Mouse (Mus musculus): ENCODE measurements around the gene Acer3.

Gene Acer3

DNA sequence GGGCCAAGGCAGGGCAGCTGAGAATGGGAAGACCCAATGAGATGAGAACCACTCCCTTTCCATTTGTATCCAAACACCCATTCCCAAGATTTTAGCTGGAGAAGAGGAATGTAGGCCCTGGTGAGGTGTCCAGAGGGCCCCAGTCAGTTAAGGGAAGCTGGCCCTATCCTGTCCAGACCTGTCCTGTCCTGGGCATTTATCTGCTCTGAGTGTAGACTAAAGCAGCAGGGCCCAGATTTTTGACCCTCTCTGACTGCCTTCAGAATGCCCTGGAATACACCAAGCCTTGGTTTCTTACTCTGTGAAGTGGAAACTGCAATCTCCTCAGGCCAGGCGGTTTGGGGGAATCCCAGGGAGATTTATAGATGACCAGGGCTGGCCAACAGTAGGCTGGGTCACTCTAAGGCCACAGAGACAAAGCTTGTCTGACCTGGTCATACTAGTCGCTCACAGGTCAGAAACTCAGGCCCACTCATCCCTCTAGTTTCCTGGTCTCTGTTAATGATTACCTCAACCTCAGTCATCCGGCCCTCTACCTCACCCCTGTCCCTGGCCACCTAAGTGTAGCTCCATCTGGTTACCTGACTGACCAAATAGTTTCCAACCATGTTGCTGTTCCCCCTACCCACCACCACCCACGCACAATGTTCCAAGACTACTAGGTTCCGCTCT is 142.3 kb downstream of the Acer3 start:
- no peak for DNase-seq (ENCODE audit: low spot score in 2 of 2)

DNA sequence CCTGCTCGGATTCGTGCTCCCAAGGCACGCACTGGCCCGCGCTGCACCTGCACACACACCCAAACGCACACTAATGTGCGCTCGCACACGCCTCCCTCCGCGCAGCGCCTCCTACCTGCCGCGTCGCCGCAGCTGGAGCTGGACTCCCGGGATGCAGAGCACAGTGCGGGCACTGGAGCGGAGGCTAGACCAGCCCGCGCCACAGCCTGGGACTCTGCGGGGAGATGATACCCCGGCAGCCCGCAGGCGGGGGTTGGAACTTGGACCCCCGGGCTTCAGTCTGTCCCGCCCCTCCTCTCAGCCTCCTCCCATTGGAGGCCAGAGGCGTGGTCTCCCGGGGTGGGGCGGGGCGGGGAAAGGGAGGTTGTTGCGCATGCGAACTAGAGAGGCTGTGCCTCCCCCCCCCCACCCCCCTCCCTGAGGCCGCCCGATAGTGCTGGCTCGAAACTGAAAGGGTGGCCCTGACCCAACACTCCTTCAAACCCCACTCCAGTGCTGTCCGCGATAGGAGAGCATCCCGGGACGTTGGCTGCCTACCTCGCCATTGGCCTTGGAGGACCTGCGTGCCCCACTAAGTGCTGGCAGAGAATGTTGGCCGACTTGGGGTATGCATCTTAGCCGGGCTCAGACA is 143.0 kb downstream of the Acer3 start, which contains the start of gene Capn5:
Gene Capn5 (minus strand): TSS at position 346 of the 631 bp plus-strand sequence.
- DNase-seq (ENCODE audit: low spot score in 2 of 2): peak; percentile 61 to 71

DNA sequence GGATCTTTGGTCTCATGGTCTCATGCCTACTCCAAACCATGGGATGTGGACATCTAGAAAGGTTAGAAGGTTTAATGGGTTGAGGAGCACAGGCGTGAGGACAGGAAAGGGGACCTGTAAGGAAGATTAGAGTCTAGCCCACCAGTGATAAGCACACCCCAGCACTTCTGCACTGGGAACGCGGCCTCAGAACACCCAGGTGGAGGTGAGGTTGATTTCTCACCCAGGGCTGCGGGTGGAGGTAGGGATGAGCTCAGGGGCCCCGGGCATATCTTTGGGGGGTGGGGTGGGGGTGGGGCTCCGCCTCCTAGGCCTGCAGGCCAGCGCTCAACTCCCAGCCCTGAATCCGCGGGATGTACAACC is 143.5 kb downstream of the Acer3 start:
- DNase-seq (ENCODE audit: low spot score in 2 of 2): no peak

DNA sequence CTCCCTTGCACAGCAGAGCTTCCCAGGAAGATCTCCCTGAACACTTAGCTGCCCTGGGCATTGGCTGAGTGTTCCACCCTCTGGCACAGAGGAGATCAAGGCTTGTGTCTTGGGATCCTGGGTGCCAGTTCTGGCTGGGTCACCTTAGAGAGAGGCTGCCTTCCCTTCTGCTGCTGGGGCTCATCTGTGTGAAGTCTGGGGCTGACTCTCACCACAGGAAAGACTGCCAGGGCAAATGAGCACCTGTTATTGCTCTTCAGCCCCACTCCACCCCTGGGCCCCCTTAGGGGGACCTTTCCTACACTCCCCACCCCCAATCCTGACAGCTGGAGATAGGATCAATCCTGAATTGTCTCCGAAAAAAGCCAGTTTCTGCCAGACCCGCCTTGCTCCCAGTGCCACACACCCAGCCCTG is 143.9 kb downstream of the Acer3 start:
- DNase-seq (ENCODE audit: low spot score in 2 of 2): no peak

DNA sequence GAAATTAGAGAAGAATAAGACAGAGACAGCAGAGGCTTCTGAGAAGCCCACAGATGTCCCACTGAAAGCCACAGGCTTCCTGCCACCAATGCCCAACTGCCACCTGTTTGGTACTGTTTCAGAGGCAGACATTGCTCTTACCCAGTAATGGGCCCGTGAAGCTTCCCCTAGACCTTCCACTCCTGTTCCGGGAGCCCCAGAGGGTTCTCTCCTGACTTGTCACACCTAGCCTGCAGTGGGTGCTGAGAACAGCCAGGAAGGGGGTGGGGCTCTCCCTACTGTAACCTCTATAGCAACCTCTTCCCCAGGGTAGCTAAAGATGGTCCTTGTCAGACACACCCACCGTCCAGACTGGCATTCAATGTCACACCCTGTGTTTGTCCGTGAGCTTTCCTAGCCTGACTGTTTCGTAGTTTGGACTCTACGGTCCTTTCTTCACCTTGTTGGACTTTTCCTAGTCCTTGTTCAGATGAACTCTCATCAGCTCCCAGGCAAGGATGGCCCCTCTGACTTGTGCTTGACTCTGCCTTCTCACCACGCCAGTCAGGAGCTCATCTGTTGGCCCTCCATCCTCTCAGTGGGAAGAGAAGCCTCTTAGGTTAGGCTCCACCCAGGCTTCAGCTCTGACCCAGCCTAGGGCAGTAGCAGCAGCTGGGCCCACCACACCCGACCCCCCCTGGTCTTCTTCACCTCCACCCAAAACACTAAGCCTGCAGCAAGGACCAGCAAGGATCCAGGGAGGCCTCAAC is 144.5 kb downstream of the Acer3 start:
- DNase-seq (ENCODE audit: low spot score in 2 of 2): no peak

DNA sequence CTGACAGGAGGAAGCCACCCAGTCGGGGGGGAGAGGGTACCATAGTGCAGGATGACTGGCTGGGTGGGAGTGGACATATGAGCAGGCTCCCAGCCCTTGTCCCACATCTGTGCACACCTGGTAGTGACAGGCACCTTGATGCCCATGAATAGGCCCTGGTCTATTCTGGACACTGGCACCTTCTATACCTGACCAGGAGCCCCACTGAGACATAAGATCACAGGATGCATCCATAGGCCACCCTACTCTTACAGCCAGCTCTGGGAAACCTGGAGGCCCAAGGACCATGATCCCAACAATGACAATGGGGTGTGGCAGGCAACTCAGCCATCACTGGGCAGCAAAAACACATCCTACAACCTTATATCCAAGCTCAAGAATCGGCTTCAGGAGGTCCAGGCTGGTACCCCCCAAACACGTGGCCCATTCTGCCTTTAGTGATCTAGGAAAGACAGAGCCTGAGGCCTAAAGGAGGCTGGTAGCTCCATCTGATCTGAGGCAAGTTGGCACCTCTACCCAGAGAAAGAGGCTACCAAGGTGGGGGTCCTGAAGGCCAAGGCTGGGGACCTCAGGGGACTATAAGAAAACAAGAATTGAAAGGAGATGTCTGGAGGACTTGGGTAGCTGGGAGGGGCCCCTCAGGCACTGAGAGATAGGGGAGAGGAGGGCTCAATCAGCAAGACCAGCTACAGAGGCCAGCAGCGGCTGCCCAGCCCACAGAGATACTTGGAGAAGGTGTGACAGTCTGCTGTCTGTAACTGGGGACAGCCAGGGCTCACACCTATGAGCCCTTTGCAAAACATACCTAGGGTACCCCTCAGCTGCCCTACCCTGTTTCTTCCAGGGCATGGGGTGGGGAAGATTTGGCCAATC is 145.9 kb downstream of the Acer3 start:
- no peak for DNase-seq (ENCODE audit: low spot score in 2 of 2)

DNA sequence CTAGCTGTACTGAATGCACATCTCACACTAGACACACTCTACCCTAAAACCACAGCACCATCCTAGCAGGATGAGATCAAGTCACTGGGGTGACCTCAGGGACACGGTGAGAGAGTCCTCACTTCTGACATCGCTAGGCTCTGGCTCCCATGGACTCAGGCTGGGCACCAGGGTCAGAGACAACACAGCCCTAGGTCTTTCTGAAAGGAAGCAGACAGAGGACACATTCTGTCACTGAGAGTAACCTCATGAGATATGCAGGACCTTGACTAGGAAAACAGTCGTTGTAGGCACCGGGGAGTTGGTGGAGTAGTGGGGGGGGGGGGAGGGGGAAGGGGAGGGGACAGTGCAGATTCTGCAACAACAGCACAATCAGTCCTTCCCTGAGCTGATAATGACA is 147.6 kb downstream of the Acer3 start:
- DNase-seq (ENCODE audit: low spot score in 2 of 2): no peak

DNA sequence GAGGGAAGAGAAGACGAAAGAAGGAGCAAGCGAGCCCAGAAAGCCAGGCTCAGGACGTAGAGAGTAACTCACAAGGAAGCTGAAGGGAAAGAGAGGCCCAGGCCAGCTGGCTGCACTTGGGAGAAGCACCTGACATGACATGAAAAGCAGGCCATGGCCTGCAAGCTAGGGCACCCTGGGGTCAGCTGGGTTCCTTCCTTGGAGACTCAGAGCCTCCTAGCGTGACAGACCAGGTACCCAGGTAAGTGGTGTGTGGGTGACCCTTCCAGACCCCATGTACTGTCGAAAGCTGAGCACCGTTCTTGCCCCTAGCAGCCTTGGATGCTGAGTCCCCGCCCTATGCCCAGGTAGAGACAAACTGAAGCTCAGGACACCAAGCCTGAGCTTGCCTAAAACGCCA is 148.3 kb downstream of the Acer3 start:
- no peak for DNase-seq (ENCODE audit: low spot score in 2 of 2)

DNA sequence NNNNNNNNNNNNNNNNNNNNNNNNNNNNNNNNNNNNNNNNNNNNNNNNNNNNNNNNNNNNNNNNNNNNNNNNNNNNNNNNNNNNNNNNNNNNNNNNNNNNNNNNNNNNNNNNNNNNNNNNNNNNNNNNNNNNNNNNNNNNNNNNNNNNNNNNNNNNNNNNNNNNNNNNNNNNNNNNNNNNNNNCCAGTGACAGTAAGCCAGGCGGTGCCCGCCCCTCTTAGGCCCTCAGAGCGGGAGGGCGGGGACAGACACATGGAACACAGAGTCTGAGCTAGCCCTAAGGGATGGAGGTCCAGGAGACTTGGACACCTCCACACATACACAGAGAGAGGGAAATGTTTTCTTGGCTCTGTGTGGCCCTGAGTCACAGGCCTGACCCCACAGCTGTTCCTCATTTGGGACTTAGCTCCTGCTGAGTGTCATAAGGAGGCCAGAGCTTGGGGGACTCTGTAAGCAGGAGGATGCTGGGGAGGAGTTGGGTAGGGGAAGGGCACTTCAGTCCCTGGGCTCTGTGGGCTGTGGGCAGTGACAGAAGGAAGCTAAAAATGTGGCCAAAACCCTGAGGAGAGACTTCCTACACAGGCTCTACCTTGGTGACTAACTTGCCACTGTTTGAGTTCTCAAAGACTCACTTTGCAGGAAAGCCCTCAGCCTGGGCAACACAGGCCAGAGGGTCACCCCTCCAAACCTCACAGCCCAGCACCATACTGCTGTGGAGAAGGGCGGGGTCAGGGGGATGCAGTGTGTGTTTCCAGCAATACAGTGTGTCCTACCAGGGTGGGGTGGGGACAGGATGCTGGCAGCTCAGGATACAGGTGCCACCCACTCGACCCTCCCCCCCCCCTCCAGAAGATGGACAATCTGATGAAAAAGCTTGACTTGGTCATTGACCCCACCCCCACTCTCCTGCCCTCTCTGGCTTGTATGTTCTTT is 149.6 kb downstream of the Acer3 start:
- no peak for DNase-seq (ENCODE audit: low spot score in 2 of 2)

DNA sequence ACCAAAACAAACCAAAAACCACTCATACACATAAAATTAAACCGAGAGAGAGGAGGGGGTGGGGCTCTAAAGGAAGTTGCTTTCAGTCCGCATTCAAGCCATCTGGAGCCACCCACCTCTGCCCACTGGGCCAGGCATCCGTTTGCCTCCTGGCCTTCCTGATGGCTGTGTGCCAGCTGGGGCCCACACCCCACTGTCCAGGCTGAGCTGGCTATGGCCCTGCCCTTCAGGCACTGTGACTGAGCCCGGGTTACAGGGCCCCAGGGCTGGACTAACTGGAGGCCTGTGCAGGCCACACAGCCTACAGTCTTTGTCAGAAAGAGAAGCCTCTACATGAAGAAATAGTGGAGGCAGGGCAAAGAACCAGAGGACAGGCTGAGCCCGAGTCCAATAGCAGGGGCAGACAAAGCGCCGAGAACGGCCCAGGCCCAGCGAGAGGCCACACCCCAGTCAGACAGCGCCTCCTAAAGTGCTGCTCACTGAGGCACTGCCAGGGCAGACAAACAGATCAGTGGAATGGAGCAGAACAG is 155.9 kb downstream of the Acer3 start:
- DNase-seq (ENCODE audit: low spot score in 2 of 2): peak; percentile 32 to 38

DNA sequence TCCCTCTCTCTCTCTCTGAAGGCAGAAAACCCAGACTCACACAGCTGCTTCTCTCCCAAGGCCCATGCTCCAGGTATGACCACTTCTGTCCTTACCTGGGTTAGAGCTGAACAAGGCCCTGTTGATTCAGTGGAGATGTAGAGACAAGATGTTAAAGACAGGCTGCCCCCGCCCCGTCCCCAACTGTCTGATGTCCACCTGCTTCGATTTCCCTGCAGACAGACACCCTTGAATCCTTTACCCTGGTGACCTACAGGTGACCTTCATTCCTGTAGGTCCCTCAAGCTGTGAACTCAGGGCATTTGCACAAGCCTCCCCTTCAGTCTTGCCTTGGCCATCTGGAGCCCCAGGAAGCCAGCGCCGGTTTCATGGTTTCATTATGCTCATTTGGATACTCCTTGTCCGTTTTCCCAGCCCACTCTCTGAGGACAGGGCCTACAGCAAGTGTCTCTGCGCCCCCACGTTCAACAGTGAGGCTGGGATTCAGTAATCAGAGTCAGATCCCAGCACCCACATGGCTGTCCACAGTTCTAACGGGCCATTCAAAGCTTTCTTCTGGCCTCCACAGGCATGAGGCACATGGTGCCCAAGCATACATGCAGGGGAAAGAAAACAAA is 156.5 kb downstream of the Acer3 start:
- no peak for DNase-seq (ENCODE audit: low spot score in 2 of 2)

DNA sequence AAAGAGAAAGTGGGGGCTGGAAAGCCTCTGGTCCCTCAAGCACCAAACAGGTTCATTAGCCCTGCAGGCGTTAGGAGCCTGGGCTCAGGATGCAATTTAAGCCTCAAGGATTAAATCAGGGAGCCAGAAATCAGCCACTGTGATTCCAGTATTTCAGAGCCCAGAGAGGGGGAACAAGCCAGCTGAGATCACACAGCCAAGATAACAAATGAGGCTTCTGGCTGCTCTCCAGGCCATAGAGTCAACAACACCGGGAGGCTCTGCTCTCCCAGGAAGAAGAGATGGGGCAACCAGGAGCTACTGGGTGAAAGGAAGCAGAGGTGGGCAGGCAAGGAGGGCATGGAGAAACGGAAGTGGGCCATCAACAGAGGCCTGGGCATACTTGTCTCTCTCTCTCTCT is 157.3 kb downstream of the Acer3 start:
- no peak for DNase-seq (ENCODE audit: low spot score in 2 of 2)

DNA sequence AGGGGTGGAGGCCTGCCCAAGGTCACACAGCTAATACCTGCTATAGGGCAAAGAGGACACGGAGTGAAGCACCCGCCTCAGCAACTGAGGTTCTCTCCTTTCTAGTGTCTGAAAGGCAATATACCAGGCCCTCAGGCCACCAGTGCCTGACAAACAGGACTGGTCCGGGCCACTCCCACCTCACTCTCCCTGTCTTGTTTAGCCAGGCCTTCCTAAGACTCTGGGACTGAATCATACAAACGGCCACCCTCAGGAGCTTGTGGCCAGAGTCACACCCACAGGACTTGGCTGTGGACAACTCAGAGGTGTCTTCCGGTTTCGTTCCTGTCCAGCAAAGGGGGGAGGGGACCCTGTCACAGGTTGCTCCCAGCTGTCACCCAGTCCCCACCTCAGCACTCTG is 158.8 kb downstream of the Acer3 start:
- DNase-seq (ENCODE audit: low spot score in 2 of 2): no peak

DNA sequence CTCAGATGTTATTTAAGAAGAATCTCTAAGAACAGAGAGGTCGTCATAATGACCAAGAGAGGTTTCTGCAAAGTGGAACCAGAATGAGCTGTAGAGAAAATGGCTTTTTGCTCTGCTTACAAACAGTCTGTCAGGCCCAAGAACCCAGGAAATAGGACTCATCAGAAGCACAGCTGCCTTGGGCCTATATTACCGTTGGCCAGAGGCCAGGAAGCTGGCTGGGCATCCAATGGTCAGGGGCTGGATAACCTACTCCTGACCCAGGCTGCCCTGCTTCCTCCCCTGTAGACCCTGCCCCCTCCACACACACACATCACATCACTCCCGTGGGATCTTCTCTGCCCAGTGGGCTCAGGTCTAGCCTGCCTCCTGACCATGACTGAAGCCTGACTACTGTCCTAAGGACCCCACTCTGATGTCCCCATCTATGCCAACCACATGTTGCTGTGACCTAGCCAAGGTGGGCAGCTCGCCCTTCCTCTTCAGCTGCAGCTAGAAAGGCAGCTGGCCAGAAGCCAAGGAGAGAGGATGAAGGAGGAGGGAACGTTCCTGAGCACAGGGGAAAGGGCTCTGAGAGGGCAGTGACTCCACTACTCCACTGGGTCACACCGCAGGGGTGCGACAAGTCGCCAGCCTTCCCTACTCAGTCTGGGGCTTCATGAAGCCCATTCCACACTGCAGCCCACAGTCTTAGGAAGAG is 160.8 kb downstream of the Acer3 start:
- DNase-seq (ENCODE audit: low spot score in 2 of 2): no peak

DNA sequence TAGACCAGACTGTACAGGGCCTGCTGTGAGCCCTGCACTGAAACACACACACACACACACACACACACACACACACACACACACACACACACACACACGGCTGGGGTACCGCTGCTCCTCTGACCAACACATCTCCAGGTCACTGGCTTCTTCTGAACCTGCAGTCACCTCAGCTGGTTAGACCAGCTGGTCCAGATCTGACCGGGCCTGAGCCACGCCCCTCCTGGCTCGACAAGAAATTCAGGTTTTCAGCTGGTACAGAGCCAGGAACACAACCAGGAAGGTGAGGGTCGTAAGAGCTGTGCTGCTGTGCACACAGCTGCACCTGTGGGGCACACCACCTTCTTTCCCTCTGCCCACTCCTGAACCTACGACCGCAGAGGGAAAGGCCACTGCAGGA is 162.5 kb downstream of the Acer3 start:
- no peak for DNase-seq (ENCODE audit: low spot score in 2 of 2)

DNA sequence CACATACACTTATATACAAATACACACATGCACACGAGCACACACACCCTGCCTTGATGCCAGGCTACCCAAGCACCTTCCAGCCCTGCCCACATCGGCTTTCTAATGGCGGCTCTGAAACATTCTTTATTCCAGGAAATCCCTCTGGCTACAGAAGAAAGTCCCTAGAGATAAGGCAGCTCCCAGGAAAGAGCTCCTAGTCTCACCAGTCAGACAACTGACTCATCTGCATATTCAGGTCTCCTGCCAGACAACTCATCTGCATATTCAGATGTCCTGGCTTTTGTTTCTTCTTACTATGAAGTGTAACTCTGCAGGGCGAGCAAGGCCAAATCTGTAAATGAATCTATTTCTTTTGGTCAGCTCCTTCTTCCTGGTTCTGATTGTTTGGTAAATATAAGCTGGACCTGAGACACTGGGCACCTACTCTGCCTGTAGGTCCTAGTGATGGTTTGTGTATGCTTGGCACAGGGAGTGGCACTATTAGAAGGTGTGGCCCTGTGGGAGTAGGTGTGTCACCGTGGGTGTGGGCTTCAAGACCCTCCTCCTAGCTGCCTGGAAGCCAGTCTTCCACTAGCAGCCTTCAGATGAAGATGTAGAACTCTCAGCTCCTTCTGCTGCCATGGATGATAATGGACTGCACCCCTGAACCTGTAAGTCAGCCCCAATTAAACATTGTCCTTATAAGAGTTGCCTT is 163.2 kb downstream of the Acer3 start:
- DNase-seq (ENCODE audit: low spot score in 2 of 2): no peak
